Mouse (Mus musculus) MEL (cell line): ENCODE results near the gene Crybb2.

Source experiments
- CHD1 ChIP-seq: IDR thresholded peaks from 2 replicates; pipeline ENCODE4 v1.6.1; 2012; ENCODE audit warnings: low read depth, mild to moderate bottlenecking, inconsistent platforms, low read length, improper control_type of control experiment
- CTCF ChIP-seq, 3 experiments: IDR thresholded peaks in 2 of 3; conservative IDR thresholded peaks in 1 of 3; 2 replicates each; pipeline ENCODE4 v1.5.1; 2011 to 2012; ENCODE audit warnings: low read length in 3 of 3, low read depth in 2 of 3, mild to moderate bottlenecking in 2 of 3, improper control_type of control experiment in 1 of 3, inconsistent platforms in 1 of 3, mixed read lengths in 1 of 3, moderate library complexity in 1 of 3; ENCODE audit not compliant: control insufficient read depth in 1 of 3, insufficient read depth in 1 of 3, poor library complexity in 1 of 3, severe bottlenecking in 1 of 3
- EP300 ChIP-seq, 2 experiments: IDR thresholded peaks; 2 replicates each; pipeline ENCODE4 v1.6.1; 2011; ENCODE audit warnings: improper control_type of control experiment in 2 of 2, low read length in 2 of 2, low read depth in 1 of 2, mild to moderate bottlenecking in 1 of 2
- HCFC1 ChIP-seq: IDR thresholded peaks from 2 replicates; pipeline ENCODE4 v1.6.1; 2012; ENCODE audit warnings: low read depth, mild to moderate bottlenecking, inconsistent platforms, low read length, improper control_type of control experiment, moderate library complexity
- MAX ChIP-seq: IDR thresholded peaks from 2 replicates; pipeline ENCODE4 v1.6.1; 2011; ENCODE audit warnings: low read length, improper control_type of control experiment
- MAZ ChIP-seq: IDR thresholded peaks from 2 replicates; pipeline ENCODE4 v1.6.1; 2012; ENCODE audit warnings: low read depth, mild to moderate bottlenecking, inconsistent platforms, low read length, improper control_type of control experiment
- NELFE ChIP-seq: IDR thresholded peaks from 2 replicates; pipeline ENCODE4 v1.6.1; 2011; ENCODE audit warnings: low read depth, low read length, improper control_type of control experiment
- POLR2A ChIP-seq, 2 experiments: IDR thresholded peaks; 2 replicates each; pipeline ENCODE4 v1.6.1; 2011 to 2012; ENCODE audit warnings: low read length in 2 of 2, mild to moderate bottlenecking in 2 of 2, control low read depth in 1 of 2, improper control_type of control experiment in 1 of 2, low read depth in 1 of 2, moderate library complexity in 1 of 2; ENCODE audit not compliant: control insufficient read depth in 1 of 2, insufficient read depth in 1 of 2, poor library complexity in 1 of 2
- RAD21 ChIP-seq: IDR thresholded peaks from 2 replicates; pipeline ENCODE4 v1.6.1; 2011; ENCODE audit warnings: mild to moderate bottlenecking, low read depth, low read length, improper control_type of control experiment
- USF1 ChIP-seq: IDR thresholded peaks from 2 replicates; pipeline ENCODE4 v1.6.1; 2014; ENCODE audit warnings: low read depth, mild to moderate bottlenecking, inconsistent platforms, low read length, improper control_type of control experiment, moderate library complexity
- ZNF384 ChIP-seq: IDR thresholded peaks from 2 replicates; pipeline ENCODE4 v1.6.1; 2012; ENCODE audit warnings: low read depth, mild to moderate bottlenecking, inconsistent platforms, low read length, improper control_type of control experiment

GRCm38 (mm10) chr5:113095456-113095855, 25.5 kb upstream of the Crybb2 start:
- TF ChIP-seq ZNF384 (no peak), USF1 (no peak), CHD1 (no peak), EP300 (IDR thresholded peaks at IDR 0.05; ENCODE audit: low read depth in 1 of 2, low read length in 2 of 2) (no peak), POLR2A (IDR thresholded peaks at IDR 0.05; ENCODE audit: control insufficient read depth in 1 of 2, insufficient read depth in 1 of 2, low read depth in 1 of 2, low read length in 2 of 2, poor library complexity in 1 of 2) (no peak), MAX (no peak), RAD21 (no peak), CTCF (IDR thresholded peaks at IDR 0.05 in 2 of 3, conservative IDR thresholded peaks at IDR 0.05 in 1 of 3; ENCODE audit: control insufficient read depth in 1 of 3, insufficient read depth in 1 of 3, low read depth in 2 of 3, low read length in 3 of 3, poor library complexity in 1 of 3, severe bottlenecking in 1 of 3) (no peak), NELFE (no peak), MAZ (no peak), HCFC1 (no peak)
